Mouse (Mus musculus): ENCODE results near the gene Dpp8.
"Not testable (repeated sequence)": the region's sequence is repeated elsewhere in the genome, so short reads cannot be mapped to it uniquely, and the experiment has no call there.

GRCm38 (mm10) chr9:64995464-64995863, 36.8 kb upstream of the Dpp8 start:
- TF ChIP-seq POLR2A (IDR thresholded peaks at IDR 0.05; ENCODE audit: insufficient read depth, low read depth, low read length) = not testable (repeated sequence)
- TF ChIP-seq CTCF (IDR thresholded peaks at IDR 0.05) = peak; percentile 55
